Mouse (Mus musculus): ENCODE data around the gene St6galnac5. TPM values are rescaled to one million over a fixed set of nuclear protein-coding genes. Genes with fewer than 3 reads are reported as not detected.

The St6galnac5 gene
- polyA plus RNA-seq, 1 experiment = 0.03 TPM

DNA sequence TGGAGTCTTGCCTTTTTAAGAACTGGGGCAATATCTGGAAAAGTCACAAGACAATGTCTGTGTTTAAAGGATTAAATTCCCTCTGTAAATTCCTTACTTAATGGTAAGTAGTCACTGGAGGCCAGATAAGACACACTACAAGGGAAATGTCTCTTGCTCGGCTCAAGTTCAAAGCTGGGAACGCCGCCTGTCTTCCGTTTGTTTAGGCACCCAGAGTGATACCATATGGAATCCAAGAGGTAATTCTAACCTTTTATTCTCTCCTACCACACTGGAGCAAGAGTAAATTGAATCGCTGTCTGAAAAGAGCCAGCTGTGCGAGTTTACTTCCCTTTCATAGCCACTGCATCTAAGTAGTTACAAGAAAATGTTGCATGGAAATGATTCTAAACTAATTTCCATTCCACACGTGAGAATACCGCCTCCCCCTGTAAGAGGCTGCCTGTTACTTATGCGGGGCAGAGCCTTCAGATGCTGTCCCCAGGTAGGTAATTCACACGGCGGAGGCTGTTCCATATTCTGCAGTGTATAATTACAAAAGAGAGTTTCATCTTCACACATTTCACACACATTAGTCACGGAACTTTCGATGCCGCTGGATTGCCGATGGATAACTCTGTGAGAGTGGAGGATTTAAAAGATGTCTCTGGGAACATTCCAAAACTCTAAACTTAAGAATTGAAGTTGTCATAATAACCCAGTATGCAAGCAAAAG, 101.8 kb downstream of the St6galnac5 start:
- TF ChIP-seq FLI1 (IDR thresholded peaks at IDR 0.05; ENCODE audit: low read length) = no peak
- peaks cover 8% of the 10 kb centered on the region for H3K27me3 ChIP-seq (replicated peaks)
- H3K9me3 ChIP-seq = 0 out of 2 replicates have a peak, but pooled peaks cover 3% of the 10 kb centered on the region
- H3K4me3 ChIP-seq (replicated peaks) = no peak overlapping the region
- H3K36me3 ChIP-seq (replicated peaks; ENCODE audit: low read length) = no peaks in the 10 kb centered on the region
- peaks cover 18% of the 10 kb centered on the region for H3K4me1 ChIP-seq

DNA sequence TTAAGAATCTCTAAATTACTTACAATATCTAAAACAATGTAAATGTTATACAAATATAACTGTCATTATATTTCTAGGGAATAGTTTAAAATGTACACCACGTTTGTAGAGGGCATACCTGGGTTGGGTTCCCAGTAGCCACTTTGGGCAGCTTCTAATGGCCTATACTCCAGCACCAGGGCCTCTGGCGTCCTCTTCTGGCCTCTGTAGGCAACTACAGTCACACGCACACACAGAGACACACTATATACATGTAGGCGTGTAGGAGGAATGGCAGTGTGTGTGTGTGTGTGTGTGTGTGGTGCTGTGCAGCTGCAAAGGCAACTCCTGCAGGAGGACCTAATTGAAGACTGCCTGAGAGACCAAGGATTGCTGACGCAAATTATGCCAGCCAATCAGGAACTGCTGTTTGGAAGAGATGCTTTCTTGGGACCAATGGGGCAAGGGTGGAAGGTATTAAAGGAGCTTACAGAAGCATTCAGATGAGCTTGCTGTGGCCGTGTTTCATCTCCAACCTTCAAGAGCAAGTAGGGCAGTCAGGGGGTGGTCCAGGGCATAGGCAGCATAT, 106.2 kb downstream of the St6galnac5 start:
- H3K36me3 ChIP-seq (replicated peaks; ENCODE audit: low read length) = no peaks in the 10 kb centered on the region
- H3K4me3 ChIP-seq (replicated peaks) = no peak overlapping the region
- peaks cover 10% of the 10 kb centered on the region for H3K27me3 ChIP-seq (replicated peaks)
- no peak for TF ChIP-seq FLI1 (IDR thresholded peaks at IDR 0.05; ENCODE audit: low read length)
- no peak for TF ChIP-seq GATA1 (IDR thresholded peaks at IDR 0.05; ENCODE audit: borderline replicate concordance, low read length)
- H3K4me1 ChIP-seq = peaks cover 13% of the 10 kb centered on the region
- peaks cover 11% of the 10 kb centered on the region for H3K9me3 ChIP-seq

GRCm38 (mm10) chr3:152874431-152875355, 107.4 kb downstream of the St6galnac5 start:
- TF ChIP-seq GATA1 (IDR thresholded peaks at IDR 0.05; ENCODE audit: borderline replicate concordance, low read length) (no peak), FLI1 (IDR thresholded peaks at IDR 0.05; ENCODE audit: low read length) (no peak)
- Histone ChIP-seq H3K27me3 (replicated peaks) (peaks cover 13% of the 10 kb centered on the region), H3K36me3 (replicated peaks; ENCODE audit: low read length) (no peaks in the 10 kb centered on the region)

GRCm38 (mm10) chr3:152872596-152872995, 109.5 kb downstream of the St6galnac5 start:
- H3K27me3 ChIP-seq (replicated peaks) = peaks cover 13% of the 10 kb centered on the region

More at GRCm38 (mm10) chr3:152874431-152875355, 107.4 kb downstream of the St6galnac5 start:
- H3K9me3 ChIP-seq = peaks cover 17% of the 10 kb centered on the region
- peaks cover 15% of the 10 kb centered on the region for H3K4me1 ChIP-seq
- no peak overlapping the region for H3K4me3 ChIP-seq (replicated peaks)

DNA sequence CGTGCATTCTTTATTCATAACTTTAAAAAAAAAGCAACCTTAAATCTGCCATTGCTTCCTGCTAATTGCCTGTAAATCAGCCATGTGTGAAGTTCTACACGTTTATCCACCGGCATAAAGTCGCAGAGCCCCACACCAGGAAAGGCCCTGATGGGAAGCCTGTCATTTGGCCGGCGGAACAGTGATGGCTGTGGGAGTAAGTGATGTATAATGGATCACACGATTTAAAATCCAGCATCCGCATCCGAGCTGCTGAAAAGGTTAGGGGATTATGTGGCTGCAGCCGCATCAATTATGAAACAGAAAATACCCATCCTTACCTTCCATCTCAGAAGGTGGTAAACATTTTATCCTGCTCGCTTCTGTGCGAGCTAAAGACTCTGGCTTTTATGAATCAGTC, 110.0 kb downstream of the St6galnac5 start:
- Histone ChIP-seq H3K9me3 (peaks cover 23% of the 10 kb centered on the region), H3K27me3 (replicated peaks) (peaks cover 15% of the 10 kb centered on the region), H3K36me3 (replicated peaks; ENCODE audit: low read length) (no peaks in the 10 kb centered on the region), H3K4me1 (peaks cover 5% of the 10 kb centered on the region), H3K4me3 (replicated peaks) (no peak overlapping the region)
- TF ChIP-seq FLI1 (IDR thresholded peaks at IDR 0.05; ENCODE audit: low read length) (no peak), GATA1 (IDR thresholded peaks at IDR 0.05; ENCODE audit: borderline replicate concordance, low read length) (no peak)

More at GRCm38 (mm10) chr3:152872596-152872995, 109.5 kb downstream of the St6galnac5 start:
- TF ChIP-seq FLI1 (IDR thresholded peaks at IDR 0.05; ENCODE audit: low read length) (no peak), GATA1 (IDR thresholded peaks at IDR 0.05; ENCODE audit: borderline replicate concordance, low read length) (no peak)
- H3K9me3 ChIP-seq = peaks cover 23% of the 10 kb centered on the region
- H3K36me3 ChIP-seq (replicated peaks; ENCODE audit: low read length) = no peaks in the 10 kb centered on the region
- no peak overlapping the region for H3K4me3 ChIP-seq (replicated peaks)
- peaks cover 11% of the 10 kb centered on the region for H3K4me1 ChIP-seq

- Histone ChIP-seq H3K4me1 (peaks cover 8% of the 10 kb centered on the region), H3K36me3 (replicated peaks; ENCODE audit: low read length) (no peaks in the 10 kb centered on the region), H3K4me3 (replicated peaks) (no peak overlapping the region), H3K27me3 (replicated peaks) (peaks cover 22% of the 10 kb centered on the region), H3K9me3 (peaks cover 24% of the 10 kb centered on the region)
- no peak for TF ChIP-seq GATA1 (IDR thresholded peaks at IDR 0.05; ENCODE audit: borderline replicate concordance, low read length)
Measured at GRCm38 (mm10) chr3:152867654-152868525, 114.2 kb downstream of the St6galnac5 start.

DNA sequence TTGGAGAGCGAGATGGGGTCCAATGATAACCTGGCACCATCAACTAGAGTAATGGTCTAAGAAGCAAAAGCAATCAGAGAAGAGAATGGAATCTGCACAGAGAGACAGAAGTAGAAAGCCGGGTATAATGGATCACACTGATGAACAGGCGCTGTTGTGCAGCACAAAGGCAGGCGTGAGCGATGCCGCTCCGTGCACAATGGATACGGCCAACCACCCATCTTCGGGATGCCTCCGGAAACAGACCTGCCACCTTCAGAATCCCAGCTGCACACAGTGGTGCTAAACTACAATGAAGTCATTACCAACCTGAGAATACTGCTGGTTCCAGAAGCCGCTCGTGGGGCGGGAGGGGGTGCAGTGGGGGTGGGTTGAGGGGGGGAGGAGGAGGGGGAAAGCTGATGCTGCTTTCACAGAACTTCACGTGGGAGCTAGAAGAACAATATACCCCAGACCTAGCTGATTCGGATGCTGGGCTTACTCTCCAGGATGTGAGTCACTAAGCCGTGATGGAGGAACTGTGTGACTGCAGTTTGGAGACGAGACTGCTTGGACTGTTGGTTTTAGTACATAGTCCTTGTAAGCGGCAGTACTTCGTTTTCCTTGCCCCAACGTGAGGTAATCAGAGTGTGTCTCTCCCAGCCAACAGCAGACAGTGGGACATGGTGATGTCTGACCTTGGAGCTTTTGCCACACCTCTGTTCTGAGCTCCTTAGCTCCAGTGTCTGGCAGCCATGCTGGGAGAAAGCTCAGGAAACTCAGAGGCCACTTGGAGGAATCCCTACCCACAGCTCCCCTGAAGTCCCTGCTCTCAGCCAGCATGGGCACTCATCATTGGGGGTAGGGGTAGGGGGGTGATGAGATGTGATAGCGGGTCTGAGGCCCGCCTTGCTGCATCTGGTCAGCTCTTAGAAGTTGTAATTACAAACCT, 115.7 kb downstream of the St6galnac5 start:
- peaks cover 8% of the 10 kb centered on the region for H3K4me1 ChIP-seq
- H3K36me3 ChIP-seq (replicated peaks; ENCODE audit: low read length) = no peaks in the 10 kb centered on the region
- peaks cover 23% of the 10 kb centered on the region for H3K27me3 ChIP-seq (replicated peaks)
- TF ChIP-seq GATA1 (IDR thresholded peaks at IDR 0.05; ENCODE audit: borderline replicate concordance, low read length) = no peak
- TF ChIP-seq FLI1 (IDR thresholded peaks at IDR 0.05; ENCODE audit: low read length) = no peak
- peaks cover 24% of the 10 kb centered on the region for H3K9me3 ChIP-seq
- no peak overlapping the region for H3K4me3 ChIP-seq (replicated peaks)

DNA sequence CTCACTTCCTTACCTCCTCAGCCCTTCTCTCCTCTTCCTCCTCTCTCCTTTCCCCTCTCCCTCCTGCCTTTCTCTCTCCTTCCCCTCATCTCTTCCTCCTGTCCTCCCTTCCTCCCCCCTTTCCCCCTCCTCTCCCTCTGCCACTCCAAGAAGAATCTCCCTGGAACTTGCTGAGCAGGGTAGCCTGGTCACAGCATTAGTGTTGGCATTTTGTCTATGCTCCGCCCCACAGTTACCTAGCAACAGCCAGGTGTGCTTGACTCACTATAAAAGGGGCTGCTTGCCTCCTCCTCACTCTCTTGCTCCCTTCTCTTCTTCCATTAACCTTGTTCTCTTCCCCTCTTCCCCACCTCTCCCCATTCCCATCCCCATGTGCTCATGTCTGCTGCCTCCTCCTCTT, 120.1 kb downstream of the St6galnac5 start:
- Histone ChIP-seq H3K4me1 (peaks cover 3% of the 10 kb centered on the region; the same call in 1 of the 2 replicates), H3K36me3 (replicated peaks; ENCODE audit: low read length) (no peaks in the 10 kb centered on the region), H3K4me3 (replicated peaks) (no peak overlapping the region), H3K9me3 (peaks cover 12% of the 10 kb centered on the region), H3K27me3 (replicated peaks) (peaks cover 38% of the 10 kb centered on the region)
- TF ChIP-seq GATA1 (IDR thresholded peaks at IDR 0.05; ENCODE audit: borderline replicate concordance, low read length) (no peak), FLI1 (IDR thresholded peaks at IDR 0.05; ENCODE audit: low read length) (no peak)
